Mouse (Mus musculus) mature B cell (primary cell): Measurements from ENCODE around the gene Tmem37.
"Not testable (repeated sequence)": the region's sequence is repeated elsewhere in the genome, so short reads cannot be mapped to it uniquely, and the experiment has no call there.

Source experiments
- in situ Hi-C: fragments of 300-500 bp; cut with MboI; formaldehyde crosslinking; loops from 2 replicates; pipeline ENCODE4 v1.14.3; 2019

The Tmem37 gene

DNA sequence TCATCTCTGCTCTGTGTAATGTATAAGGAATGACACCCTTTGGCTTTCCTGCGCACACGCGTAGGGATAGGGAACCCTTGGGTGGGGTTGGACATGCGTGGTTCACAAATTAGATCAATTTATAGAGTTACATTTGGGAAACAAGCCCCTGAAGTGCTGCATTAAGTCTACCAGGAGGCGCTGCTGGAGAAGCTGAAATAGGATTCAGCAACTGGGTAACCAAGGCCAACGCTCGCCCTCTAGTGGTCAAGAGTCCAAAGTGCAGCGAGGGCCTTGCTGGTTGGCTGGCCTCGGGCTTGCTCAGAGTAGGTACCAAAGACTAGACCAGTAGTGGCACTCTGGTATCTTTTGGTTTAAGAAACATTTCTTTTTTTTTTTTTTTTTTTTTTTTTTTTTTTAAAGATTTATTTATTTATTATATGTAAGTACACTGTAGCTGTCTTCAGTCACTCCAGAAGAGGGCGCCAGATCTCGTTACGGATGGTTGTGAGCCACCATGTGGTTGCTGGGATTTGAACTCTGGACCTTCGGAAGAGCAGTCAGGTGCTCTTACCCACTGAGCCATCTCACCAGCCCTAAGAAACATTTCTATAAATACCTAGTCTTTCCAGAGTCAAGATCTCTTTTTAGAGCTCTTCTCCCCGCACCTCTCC lies 19.7 kb upstream of the Tmem37 start:
- in situ Hi-C loops: not testable (repeated sequence)

- in situ Hi-C loops: no loop called here
These were observed 17.2 kb upstream of the Tmem37 start for GRCm38 (mm10) chr1:120090880-120091570.

- in situ Hi-C loops: no loop called here
These were observed 15.3 kb upstream of the Tmem37 start for GRCm38 (mm10) chr1:120089180-120089579.

DNA sequence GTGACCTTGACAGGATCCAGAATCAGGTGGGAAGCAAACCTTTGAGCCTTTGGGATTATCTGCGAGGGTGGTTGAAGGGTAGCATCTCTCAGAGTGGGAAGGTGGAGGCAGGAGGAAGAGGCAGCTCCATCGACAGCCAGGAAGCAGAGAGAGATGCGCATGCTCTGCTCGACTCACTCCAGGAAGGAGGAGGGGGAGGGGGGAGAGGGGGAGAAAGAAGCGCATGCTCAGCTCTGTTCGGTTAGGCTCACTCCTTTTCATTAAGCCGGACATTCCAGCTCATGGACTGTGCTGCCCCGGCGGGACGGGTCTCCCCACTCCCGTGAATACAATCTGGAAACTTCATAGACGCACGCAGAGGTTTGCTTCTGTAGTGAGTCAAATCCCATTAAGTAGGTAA lies 12.8 kb upstream of the Tmem37 start:
- in situ Hi-C loops: no loop called here

DNA sequence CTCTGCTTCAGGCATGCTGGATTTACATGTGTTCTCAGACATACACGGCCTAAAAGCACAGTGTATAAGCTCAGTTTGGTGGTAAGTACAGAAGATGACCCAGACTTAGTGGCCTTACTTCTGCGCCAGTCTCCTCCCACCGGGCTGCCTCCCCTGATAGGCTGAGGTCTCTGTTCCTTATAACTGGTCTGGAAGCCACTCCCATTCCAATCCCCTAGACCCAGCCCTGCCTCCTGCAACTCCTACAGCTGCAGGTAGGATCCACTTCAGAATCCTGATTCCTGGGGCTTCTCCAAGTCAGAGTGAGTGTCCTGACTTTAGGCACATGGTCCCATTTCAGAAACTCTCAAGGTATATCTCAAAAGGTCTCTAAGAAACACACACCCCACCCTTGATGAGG lies 11.8 kb upstream of the Tmem37 start:
- in situ Hi-C loops: no loop called here

DNA sequence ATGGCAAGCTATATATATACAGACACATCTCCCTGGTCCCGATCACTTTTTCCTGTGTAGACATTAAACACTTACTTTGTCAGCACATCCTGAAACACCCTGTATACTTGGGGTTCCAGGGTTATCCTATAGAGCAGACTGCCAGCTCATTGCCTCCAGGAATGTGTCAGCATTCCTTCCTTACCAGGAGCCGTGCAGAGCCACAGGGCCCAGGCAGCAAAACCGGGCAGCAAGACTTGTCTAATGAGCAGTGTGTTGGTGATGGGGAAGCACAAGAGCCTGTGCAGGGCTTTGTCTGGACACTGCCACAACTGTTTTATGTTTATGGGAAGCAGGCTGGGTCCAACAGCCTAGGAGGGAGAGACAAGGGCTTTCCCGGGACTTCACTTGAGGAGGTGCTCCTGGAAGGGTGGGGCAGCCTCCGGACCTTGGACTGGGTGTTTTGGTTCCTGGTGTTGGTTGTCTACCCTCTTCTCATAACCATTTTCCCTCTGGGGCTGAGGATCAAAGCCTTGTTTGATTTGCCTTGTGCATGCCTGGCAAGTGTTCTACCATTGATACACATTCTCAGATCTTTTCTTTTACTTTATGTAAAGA lies 10.1 kb upstream of the Tmem37 start:
- in situ Hi-C loops: no loop called here

DNA sequence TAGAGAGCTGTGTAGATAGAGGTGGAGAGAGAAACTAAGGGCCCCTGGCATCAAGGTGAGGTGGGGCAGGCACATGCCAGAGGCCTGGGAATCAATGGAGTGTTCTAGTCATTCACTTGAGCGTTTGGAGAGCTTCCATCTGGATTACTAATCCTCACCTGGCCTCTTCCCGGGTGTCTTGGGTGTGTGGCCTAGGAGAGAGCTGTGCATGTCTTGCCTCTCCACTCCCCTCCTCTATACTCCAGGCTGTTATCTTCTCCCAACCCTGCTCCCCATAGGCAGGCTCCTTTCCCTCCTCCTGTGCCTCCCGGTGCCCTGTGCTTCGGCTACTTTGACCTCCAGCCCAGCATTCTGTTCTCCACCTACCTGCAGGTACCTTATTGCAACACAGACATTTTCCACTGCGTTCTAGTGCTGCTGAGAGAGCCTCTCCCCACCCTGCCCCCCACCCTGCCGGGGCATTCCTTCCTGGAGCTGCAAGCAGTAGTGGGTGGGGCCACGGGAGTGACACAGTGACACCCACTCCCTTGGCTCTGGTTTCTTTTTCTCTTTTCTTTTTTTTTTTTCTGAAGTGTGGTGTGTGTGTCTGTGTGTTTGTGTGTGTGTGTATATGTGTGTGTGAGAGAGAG lies 9.2 kb upstream of the Tmem37 start:
- in situ Hi-C loops: no loop called here

DNA sequence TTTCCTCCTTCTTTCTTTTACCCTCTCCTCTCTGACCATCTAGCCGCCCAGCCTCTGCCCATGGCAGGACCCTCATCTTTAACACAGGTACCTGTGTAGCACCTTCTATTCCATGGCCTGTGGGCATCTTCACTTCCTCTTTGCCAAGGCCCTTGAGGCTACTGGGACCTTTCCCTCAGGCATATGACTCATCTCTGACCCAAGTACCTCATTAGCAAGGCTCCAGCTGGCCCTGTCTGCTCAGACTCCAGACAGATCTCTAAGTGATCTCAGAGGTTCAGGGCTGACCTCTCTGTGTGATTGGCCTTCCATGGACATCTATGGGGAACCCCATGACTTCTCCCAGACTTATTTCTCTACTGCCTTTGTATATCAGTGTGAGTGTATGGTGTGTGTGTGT lies 6.8 kb upstream of the Tmem37 start:
- in situ Hi-C loops: no loop called here

GRCm38 (mm10) chr1:120077746-120078410 lies 4.0 kb upstream of the Tmem37 start:
- in situ Hi-C loops: no loop called here

DNA sequence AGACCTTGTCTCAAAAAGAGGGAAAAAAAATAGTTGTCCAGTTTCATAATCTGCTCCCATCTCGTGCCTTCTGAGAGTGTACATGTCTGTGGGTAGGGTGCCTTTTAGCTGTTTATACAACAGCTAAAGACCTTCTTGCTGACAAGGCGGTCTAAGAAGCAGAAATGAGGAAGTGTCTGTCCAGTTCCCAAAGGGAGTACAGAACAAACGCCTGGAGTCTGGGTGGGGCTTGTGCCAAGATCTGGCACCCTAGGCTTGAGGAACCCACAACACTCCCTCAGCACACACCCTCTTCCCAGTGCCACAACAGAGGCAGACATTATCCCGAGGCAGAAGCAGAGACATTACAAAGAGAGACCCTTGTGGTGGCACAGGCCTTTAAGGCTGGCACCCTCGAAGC lies 1.6 kb upstream of the Tmem37 start:
- in situ Hi-C loops: no loop called here

- in situ Hi-C loops: no loop called here
These were observed 1.1 kb upstream of the Tmem37 start for GRCm38 (mm10) chr1:120074931-120075330.

DNA sequence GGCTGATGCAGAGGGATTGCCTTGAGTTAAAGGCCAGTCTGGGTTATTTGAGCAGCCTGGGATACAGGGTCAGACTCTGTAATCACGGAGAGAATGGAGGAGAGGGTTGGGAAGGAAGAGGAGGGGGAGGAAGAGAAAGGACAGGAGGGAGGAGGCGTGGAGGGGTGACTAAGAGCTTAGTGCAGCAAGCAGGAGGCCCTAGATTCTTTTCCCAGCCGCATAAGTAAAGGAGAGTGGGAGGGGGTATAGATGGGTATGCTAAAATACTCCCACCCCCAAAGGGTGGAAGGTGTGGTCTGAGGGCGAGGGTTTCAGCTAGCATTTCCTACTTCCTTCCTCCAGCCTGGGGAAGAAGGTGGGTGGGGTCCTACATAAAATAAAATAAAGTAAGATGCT lies 431 bp upstream of the Tmem37 start:
- in situ Hi-C loops: no loop called here

- in situ Hi-C loops: no loop called here
These were observed 974 bp downstream of the Tmem37 start for GRCm38 (mm10) chr1:120072900-120073299.

DNA sequence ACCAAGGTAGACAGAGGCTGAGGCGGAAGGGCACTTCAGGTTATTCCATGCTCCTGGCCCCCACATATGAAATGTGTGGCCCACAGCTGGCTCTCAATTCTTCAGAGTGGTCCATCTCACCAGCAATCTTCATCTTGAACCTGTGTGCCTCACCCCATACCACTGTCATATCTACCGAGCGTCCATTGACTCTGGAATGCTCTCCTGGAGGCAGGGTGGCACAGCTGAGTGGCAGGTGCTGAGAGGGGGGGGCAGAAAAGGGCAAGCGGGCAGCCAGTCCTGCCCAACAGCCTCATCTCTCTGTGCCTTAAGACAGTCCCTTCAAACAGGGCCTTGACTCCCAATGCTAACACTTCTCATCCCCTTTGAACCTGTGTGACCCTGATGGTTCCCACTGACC lies 2.7 kb downstream of the Tmem37 start:
- in situ Hi-C loops: no loop called here

GRCm38 (mm10) chr1:120070168-120070567 lies 3.7 kb downstream of the Tmem37 start:
- in situ Hi-C loops: no loop called here

- in situ Hi-C loops: no loop called here
These were observed 4.8 kb downstream of the Tmem37 start for GRCm38 (mm10) chr1:120069120-120069519.

DNA sequence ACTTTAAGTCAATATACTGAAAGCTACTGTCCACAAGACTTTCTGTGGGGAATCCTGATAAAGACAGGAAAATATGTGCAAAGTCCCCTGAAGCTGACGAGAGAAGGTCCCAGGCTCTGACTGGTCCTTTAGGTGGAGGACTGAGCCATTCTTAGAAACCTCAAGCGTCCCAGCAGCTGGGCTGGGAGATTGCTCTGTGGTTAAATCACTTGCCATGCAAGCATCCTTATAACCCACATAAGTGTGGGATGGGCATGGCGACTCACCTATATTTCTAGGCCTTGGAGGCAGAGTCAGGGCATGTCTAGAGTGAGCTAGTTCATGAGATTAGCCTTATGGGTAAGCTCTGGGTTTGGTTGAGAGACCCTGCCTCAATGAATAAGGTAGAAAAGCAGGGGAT lies 7.2 kb downstream of the Tmem37 start:
- in situ Hi-C loops: no loop called here

DNA sequence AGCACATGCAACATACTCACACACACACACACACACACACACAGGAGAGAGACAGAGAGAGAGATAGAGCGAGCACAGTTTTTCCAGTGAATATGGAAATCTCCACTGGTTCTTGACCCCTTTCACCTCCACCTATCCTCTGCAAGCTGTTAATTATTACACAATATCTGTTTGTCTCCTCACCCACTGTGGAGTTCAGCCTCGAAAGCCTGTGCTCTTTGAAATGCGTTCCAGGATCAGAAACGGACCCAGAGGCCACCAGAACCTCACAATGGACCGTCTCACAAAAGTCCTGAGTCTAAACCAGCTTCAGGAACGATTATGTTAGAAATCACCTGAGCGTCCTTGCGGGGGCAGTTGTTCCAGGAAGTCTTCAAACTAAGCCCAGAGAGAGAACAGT lies 7.7 kb downstream of the Tmem37 start:
- in situ Hi-C loops: no loop called here

GRCm38 (mm10) chr1:120064036-120064682 lies 9.7 kb downstream of the Tmem37 start:
- in situ Hi-C loops: no loop called here

GRCm38 (mm10) chr1:120062231-120062630 lies 11.6 kb downstream of the Tmem37 start:
- in situ Hi-C loops: no loop called here

- in situ Hi-C loops: no loop called here
These were observed 13.2 kb downstream of the Tmem37 start for GRCm38 (mm10) chr1:120060687-120061086.
